Mouse (Mus musculus): Measurements from ENCODE around the gene Slc9a3r2. TPM values are rescaled to one million over a fixed set of nuclear protein-coding genes. Genes with fewer than 3 reads are reported as not detected.
A peak's percentile ranks its signal among the peaks of the same experiment; 100 is the strongest.
"Not testable (repeated sequence)": the region's sequence is repeated elsewhere in the genome, so short reads cannot be mapped to it uniquely, and the experiment has no call there.

Gene Slc9a3r2
- total RNA-seq, 4 experiments from 2014 or later = 17.8 to 38.4 (median 20.8) TPM

DNA sequence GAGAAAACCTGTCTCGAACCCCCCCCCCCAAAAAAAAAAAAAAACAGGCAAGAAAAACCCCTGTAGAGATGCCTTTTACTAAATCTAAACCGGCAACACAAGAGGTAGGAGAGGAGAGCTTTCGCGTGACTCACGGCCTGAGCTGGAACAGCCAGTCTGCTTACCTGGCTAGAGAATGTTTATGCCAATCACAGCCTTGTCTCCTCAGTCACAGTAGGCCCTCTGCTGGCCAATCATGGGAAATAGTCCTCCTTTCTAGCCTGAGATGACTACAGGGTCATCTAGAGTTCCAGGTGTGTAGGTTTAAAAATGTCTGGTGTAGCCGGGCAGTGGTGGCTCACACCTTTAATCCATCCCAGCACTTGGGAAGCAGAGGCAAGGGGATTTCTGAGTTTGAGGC is 17.3 kb upstream of the Slc9a3r2 start:
- DNase-seq (ENCODE audit: low spot score in 2 of 2) = peak in 1 of 2 experiments; percentile 40

DNA sequence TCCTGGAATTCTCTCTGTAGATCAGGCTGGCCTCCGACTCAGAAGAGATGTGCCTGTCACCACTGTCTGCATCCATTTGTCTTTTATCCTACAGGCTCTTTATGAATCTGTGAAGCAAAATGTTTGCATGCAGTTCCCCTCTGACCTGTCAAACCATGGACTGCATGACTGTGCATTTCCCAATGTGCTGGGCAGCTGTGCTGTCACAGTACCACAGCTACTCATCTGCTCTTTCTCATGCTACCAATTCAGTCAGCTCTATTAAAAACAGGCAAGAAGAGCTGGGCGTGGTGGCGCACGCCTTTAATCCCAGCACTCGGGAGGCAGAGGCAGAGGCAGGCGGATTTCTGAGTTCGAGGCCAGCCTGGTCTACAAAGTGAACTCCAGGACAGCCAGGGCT is 16.9 kb upstream of the Slc9a3r2 start:
- not testable (repeated sequence) for DNase-seq (ENCODE audit: low spot score in 2 of 2)

GRCm38 (mm10) chr17:24658017-24658758 is 8.1 kb upstream of the Slc9a3r2 start, which contains the start of gene Npw:
TSS of gene Npw (minus strand) at chr17:24658457.
- DNase-seq (ENCODE audit: low spot score in 2 of 2) = no peak

DNA sequence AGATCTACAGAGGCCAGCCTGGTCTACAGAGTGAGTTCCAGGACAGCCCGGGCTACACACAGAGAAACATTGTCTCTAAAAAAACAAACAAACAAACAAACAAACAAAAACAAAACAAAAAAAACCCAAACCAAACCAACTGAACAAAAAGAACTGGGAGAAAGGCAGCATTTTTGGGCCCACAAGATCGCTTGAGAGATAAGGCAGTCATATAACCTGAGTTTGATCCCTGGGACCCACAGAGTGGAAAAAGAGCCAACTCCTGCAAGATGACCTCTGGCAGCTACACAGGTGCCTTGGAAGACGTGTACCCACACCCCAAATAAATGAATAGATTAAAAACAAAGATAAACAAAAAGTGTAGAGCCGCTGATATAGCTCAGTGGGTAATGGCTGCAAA is 4.8 kb upstream of the Slc9a3r2 start:
- no peak for DNase-seq (ENCODE audit: low spot score in 2 of 2)

DNA sequence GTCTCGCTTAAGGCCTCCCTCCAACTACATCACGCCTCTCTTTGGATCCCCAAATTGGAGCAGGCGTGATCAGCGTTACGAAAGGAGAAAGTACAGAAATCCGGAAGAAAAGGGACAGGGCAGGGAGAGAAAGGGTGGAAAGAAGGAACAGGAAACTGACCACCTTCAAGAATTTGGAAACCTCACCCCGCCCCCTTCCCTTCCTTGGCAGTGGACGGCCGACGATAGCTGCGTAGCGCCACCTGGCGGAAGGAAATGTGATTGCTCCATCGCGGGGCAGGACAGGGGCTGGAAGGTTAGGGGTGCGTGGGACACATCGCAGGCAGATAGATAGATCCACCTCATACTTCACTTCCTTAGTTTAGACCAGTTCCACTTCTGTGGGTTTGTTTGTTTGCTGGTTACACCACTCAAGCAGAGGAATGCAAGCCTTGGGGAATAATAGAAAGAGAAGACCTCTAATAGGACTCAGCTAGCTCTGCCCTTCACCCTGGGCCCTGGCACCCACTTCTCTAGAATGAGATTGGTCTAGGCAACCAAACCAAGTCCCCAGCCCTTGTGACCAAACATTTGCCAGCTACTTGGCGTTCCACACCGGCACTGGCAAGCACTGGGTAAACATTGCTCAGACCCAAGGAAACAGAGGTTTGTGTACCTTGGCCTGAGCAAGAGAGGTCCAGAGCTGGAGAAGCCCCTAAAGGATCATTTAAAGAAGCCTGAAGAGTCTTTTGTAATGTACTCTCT is 4.0 kb upstream of the Slc9a3r2 start:
- peak in 1 of 2 experiments; percentile 44 for DNase-seq (ENCODE audit: low spot score in 2 of 2)

GRCm38 (mm10) chr17:24651835-24652234 is 1.7 kb upstream of the Slc9a3r2 start:
- no peak for DNase-seq (ENCODE audit: low spot score in 2 of 2)

GRCm38 (mm10) chr17:24650766-24651165 is 639 bp upstream of the Slc9a3r2 start:
- no peak for DNase-seq (ENCODE audit: low spot score in 2 of 2)

GRCm38 (mm10) chr17:24649581-24650069 is 502 bp downstream of the Slc9a3r2 start:
- no peak for DNase-seq (ENCODE audit: low spot score in 2 of 2)

DNA sequence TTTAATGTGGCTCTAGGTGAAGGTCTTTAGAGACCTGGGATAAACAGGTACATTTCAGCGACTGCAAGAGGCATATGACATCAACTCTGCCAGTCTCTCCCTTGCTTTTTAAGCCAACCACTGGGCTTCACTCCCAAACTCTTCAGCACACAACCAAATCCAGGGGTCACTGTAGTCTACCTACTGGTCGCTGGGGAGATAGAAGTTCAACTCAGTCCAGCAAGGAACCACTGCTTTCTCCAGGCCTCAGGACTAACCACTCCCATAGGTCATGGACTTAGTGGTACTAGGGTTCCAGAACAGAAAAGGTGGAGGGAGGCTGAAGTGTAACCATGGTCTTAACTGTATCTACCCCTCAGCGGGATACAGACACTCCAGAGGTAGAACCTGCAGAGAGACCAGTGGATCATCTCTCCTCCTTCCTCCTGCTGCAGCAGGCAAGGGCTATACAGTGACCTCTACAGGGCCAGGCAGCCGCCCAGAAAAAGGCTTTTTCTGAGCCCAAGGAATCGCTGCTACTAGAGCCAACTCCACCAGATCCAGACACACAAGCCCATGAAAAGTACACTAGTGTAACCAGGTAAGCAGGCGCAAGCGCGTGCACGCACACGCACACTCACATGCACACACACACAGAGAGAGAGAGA is 1.3 kb downstream of the Slc9a3r2 start:
- DNase-seq (ENCODE audit: low spot score in 2 of 2) = no peak

GRCm38 (mm10) chr17:24647493-24647892 is 2.6 kb downstream of the Slc9a3r2 start:
- no peak for DNase-seq (ENCODE audit: low spot score in 2 of 2)

DNA sequence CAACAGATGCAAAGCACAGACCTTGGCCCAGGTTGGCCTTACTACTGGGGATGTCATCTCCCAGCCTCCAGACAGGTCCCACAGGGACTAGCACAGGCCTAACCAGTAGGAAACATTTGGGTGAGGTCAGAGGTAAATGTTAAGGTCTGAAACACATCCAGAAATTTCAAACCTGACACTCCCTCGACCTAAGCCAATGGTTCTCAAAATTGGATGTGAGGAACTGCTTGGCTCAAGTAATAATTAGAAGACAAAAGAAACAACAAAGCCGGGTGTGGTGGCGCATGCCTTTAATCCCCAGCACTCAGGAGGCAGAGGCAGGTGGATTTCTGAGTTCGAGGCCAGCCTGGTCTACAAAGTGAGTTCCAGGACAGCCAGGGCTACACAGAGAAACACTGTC is 3.7 kb downstream of the Slc9a3r2 start:
- no peak for DNase-seq (ENCODE audit: low spot score in 2 of 2)

DNA sequence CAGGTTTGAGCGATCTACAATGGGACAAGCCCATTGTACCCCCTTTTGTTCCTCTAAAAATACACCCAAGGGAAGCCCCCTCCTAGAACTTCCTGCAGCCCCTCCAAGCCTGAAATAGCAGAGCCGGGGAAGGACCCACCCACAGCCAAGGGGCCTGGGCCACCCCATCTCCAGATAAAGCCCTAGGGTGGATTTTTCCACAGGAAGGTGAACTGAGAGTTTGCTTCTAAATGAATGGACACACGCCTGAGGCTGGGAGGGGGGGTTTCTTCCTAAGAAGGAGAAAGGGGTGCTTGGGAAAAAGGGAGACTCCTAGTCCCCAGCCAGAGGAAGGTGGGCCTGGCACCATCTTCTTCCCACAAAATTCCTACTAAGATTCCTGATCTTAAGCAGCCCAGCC is 4.2 kb downstream of the Slc9a3r2 start:
- no peak for DNase-seq (ENCODE audit: low spot score in 2 of 2)

DNA sequence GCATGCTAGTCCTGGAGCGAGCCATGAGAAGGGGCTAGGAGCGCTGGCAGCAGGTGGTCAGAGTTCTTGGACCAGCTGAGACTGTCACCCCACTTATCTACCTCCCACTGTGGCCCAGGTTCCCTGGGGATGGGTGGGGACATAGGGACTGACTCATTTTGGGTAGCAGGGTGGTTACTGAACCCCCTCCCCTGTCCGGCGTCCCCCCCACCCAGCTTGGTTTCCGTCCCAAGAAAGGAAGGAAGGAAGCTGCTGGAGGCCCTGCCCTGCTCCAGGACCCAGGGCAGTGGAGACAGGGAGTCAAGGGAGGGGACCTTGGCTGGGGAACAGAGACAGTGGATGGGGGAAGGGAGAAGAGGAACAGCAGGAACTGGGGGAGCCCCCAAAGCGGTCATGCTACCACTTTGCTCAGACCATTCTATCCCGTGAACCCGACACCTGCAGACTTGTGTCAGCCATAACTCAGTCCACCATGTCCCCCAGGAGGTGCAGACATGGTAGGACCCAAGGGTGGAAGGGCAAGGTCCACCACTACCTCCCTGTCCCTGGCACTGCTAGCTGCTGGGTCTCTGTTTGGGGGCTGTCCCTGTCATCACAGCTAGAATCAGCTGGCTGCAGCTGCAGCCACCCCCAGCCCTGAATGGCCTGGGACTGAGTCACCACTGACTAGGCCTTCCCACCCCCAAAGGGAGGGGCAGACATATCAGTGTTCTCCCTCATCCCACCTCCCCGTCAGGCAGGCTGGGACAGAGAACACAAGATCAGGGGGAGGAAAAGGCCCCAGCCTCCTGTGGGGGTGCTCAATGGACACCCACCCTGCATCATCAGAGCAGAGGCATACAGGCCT is 5.0 kb downstream of the Slc9a3r2 start:
- no peak for DNase-seq (ENCODE audit: low spot score in 2 of 2)

DNA sequence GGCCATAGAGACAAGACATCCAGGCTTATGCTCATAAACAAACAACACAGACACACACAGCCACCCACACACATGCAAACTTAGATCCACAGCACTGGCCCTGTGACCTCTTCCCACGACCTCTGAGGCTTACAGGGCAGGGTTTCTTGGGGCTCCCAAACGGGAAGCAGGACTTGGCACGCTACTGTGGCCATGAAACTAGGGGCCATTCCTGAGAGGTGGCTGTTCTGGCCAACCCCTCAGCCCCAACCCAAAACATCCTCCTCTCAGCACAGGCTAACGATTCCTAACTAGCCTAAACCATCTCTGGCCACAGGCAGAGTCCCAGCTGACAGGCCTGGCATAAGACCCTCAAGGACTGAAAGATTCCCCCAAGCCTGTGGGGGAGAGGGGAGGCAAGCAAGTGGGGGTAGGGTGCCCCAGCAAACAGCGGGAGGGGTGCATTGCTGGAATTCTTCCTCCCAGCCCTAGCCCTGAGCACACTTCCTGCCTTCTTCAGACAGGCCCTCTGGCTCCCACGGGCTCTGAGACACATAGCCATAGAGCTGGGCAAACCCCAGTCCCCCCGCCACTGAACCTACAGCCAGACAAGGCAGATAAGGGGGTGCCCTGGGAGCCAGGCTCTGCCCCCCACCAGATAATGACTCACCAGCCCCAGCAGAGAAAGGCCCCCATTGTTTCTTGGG is 6.0 kb downstream of the Slc9a3r2 start:
- no peak for DNase-seq (ENCODE audit: low spot score in 2 of 2)

GRCm38 (mm10) chr17:24642791-24643343 is 7.3 kb downstream of the Slc9a3r2 start:
- DNase-seq (ENCODE audit: low spot score in 2 of 2) = no peak

GRCm38 (mm10) chr17:24641944-24642343 is 8.2 kb downstream of the Slc9a3r2 start:
- no peak for DNase-seq (ENCODE audit: low spot score in 2 of 2)

DNA sequence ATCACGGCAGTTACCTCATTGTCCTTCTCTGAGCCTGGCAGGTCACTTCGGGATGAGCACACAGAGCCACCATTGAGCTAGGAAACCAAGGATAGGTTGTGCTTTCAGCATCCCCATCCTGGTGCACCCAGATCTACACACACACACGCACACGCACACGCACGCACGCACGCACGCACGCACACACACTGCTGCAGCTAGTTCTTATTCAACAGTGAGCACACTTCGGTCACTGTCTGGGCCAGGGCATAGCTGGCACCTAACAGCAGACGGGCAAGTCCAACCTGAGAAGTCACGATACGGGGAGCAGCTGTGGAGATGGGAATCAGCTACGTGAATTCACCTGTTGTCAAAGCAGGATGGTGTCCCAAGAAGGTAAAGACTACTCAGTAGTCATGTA is 9.5 kb downstream of the Slc9a3r2 start:
- DNase-seq (ENCODE audit: low spot score in 2 of 2) = no peak

- no peak for DNase-seq (ENCODE audit: low spot score in 2 of 2)
These were observed 10.0 kb downstream of the Slc9a3r2 start for GRCm38 (mm10) chr17:24640119-24640518.

DNA sequence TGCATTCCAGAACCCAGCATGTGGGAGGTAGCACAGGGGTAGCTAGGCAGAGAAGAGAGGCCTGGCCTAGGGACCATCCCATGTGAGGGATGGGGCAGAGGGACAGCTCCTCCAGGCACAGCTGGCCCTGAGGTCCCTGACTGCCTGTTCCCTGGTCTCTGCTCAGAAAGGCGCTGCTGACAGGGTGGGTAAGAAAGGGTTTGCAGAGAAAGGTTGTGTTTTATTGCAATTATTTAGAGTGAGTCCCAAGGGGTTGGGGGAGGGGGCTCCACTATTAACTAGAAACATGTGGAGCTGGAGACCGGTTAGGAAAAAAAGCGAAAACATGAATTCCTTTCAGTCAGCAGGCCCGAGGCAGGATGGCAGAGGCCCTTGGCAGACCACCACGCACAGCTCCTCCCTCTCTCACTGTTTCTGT is 10.5 kb downstream of the Slc9a3r2 start:
- no peak for DNase-seq (ENCODE audit: low spot score in 2 of 2)

DNA sequence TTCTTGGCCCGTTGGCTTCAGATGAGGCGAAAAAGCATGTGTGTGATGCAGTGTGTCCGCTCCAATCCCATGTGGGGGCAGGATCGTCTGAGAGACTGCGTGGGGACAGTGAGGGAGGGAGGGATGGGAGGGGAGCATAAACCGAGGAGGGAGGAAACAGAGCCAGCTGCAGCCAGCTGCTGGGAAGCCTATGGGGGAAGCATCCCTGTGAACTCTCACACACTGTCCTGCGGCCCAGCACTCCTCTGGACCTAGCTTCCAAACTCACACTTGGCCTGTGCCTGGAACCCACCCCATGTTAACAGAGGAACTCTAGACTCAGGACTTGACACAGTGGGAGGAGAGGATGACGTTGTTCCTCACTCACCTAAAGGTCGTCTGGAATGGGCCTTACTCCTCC is 11.3 kb downstream of the Slc9a3r2 start:
- no peak for DNase-seq (ENCODE audit: low spot score in 2 of 2)
